Mouse (Mus musculus): ENCODE data around the gene Muc20. TPM values are rescaled to one million over a fixed set of nuclear protein-coding genes. Genes with fewer than 3 reads are reported as not detected.

Gene Muc20
- total and polyA plus RNA-seq, 3 experiments, result 0.20 to 0.24 TPM; not detected in 1

Other genes with a start within 250 kb of the Muc20 start
- gene Tfrc, start 188.5 kb downstream of the Muc20 start, total RNA-seq (2021), result 10 to 100 TPM; 25.5 to 62.9 TPM
- 0.99 and 1.2 TPM in 2 replicates for gene Tfrc, start 188.5 kb downstream of the Muc20 start, polyA plus RNA-seq (2012; rRNA removed)
- gene Tnk2, start 153.6 kb downstream of the Muc20 start, total RNA-seq (2021), result 10 to 100 TPM; 26.5 to 47.4 TPM
- 100 and 110 TPM in 2 replicates for gene Tnk2, start 153.6 kb downstream of the Muc20 start, polyA plus RNA-seq (2012; rRNA removed)
- not detected for gene Muc4, start 61.5 kb downstream of the Muc20 start, total RNA-seq (2021)
- not detected in 2 replicates for gene Muc4, start 61.5 kb downstream of the Muc20 start, polyA plus RNA-seq (2012; rRNA removed)
- not detected for gene Smbd1, start 13.0 kb upstream of the Muc20 start, total RNA-seq (2021)
- gene Smbd1, start 13.0 kb upstream of the Muc20 start, polyA plus RNA-seq (2012; rRNA removed), result not detected in 2 replicates
- gene Fyttd1, start 80.1 kb upstream of the Muc20 start, total RNA-seq (2021), result 100 to 1,000 TPM; 102 to 133 TPM
- 2.7 and 2.9 TPM in 2 replicates for gene Fyttd1, start 80.1 kb upstream of the Muc20 start, polyA plus RNA-seq (2012; rRNA removed)
- 10 to 100 TPM; 23.7 to 32.4 TPM for gene Rubcn, start 80.3 kb upstream of the Muc20 start, total RNA-seq (2021)
- 31.1 TPM in 2 replicates for gene Rubcn, start 80.3 kb upstream of the Muc20 start, polyA plus RNA-seq (2012; rRNA removed)
- gene Lrch3, start 116.7 kb upstream of the Muc20 start, total RNA-seq (2021), result 10 to 100 TPM; 31.3 to 37.6 TPM
- 14.9 and 17.8 TPM in 2 replicates for gene Lrch3, start 116.7 kb upstream of the Muc20 start, polyA plus RNA-seq (2012; rRNA removed)

Measured in adrenal gland, adult 2 months (tissue).